Mouse (Mus musculus) left cerebral cortex, postnatal 10 days (tissue): ENCODE measurements at regions not wholly inside any gene's neighbourhood (a gene's known extent, or its start where the extent isn't known, plus 50 kb on each side); places are given as distances from the start of the nearest gene placed in this dataset.
A peak's percentile ranks its signal among the peaks of the same experiment; 100 is the strongest.

Experiments used
- DNase-seq, 2 experiments: peaks; one replicate each; pipeline ENCODE4 v3.0.0; 2021 to 2022; ENCODE audit warnings: low spot score in 2 of 2, mixed read lengths in 1 of 2; ENCODE audit errors: extremely low spot score in 1 of 2
- intact Hi-C: fragments of 180-260 bp; cut with DNase I; formaldehyde crosslinking; loops from one replicate; pipeline ENCODE4 v1.15.1; 2025

GRCm38 (mm10) chr14:62020996-62021395, 271.4 kb upstream of the Rnaseh2b start:
- no peak for DNase-seq
- intact Hi-C loops = no loop called here

- DNase-seq = no peak
- intact Hi-C loops = no loop called here
Measured at GRCm38 (mm10) chr14:62022193-62022592, 270.2 kb upstream of the Rnaseh2b start.

GRCm38 (mm10) chr14:62023022-62023421, 269.4 kb upstream of the Rnaseh2b start:
- DNase-seq = no peak
- intact Hi-C loops = no loop called here

GRCm38 (mm10) chr14:62027751-62028279, 264.6 kb upstream of the Rnaseh2b start:
- intact Hi-C loops = no loop called here
- no peak for DNase-seq

- DNase-seq = no peak
- intact Hi-C loops = loop anchor here (10.0 kb wide), 1 partner anchor 375 kb away; no protein-coding TSS in a partner anchor
Measured at GRCm38 (mm10) chr14:62030059-62030458, 262.3 kb upstream of the Rnaseh2b start.

GRCm38 (mm10) chr14:62033661-62034060, 258.7 kb upstream of the Rnaseh2b start:
- intact Hi-C loops = loop anchor here (10.0 kb wide), 1 partner anchor 379 kb away; no protein-coding TSS in a partner anchor
- no peak for DNase-seq

GRCm38 (mm10) chr14:62034664-62035063, 257.7 kb upstream of the Rnaseh2b start:
- peak; percentile 11 to 30 for DNase-seq
- intact Hi-C loops = loop anchor here (10.0 kb wide), 1 partner anchor 380 kb away; no protein-coding TSS in a partner anchor

- DNase-seq = no peak
- intact Hi-C loops = loop anchor here (10.0 kb wide), 1 partner anchor 381 kb away; no protein-coding TSS in a partner anchor
Measured at GRCm38 (mm10) chr14:62035416-62035815, 257.0 kb upstream of the Rnaseh2b start.

GRCm38 (mm10) chr14:62037514-62037913, 254.9 kb upstream of the Rnaseh2b start:
- no peak for DNase-seq
- intact Hi-C loops = loop anchor here (10.0 kb wide), 1 partner anchor 383 kb away; no protein-coding TSS in a partner anchor

- DNase-seq = no peak
- intact Hi-C loops = loop anchor here (10.0 kb wide), 1 partner anchor 383 kb away; no protein-coding TSS in a partner anchor
Measured at GRCm38 (mm10) chr14:62037917-62038316, 254.5 kb upstream of the Rnaseh2b start.

GRCm38 (mm10) chr14:62042305-62043116, 249.9 kb upstream of the Rnaseh2b start:
- intact Hi-C loops = loop anchor here (2.0 kb wide), 1 partner anchor 358 kb away; no protein-coding TSS in a partner anchor
- peak; percentile 42 to 60 for DNase-seq

- intact Hi-C loops = loop anchor here (2.0 kb wide), 1 partner anchor 358 kb away; no protein-coding TSS in a partner anchor
Measured at GRCm38 (mm10) chr14:62043117-62043422, 249.3 kb upstream of the Rnaseh2b start.

GRCm38 (mm10) chr14:62050941-62051340, 241.4 kb upstream of the Rnaseh2b start:
- intact Hi-C loops = no loop called here
- no peak for DNase-seq

More at GRCm38 (mm10) chr14:62043117-62043422, 249.3 kb upstream of the Rnaseh2b start:
- DNase-seq = no peak

GRCm38 (mm10) chr14:62051923-62052322, 240.5 kb upstream of the Rnaseh2b start:
- intact Hi-C loops = no loop called here
- no peak for DNase-seq

- intact Hi-C loops = no loop called here
- no peak for DNase-seq
Measured at GRCm38 (mm10) chr14:62053004-62053403, 239.4 kb upstream of the Rnaseh2b start.

- intact Hi-C loops = no loop called here
- DNase-seq = peak in 1 of 2 experiments; percentile 20
Measured at GRCm38 (mm10) chr14:62057096-62057495, 235.3 kb upstream of the Rnaseh2b start.

- intact Hi-C loops = no loop called here
- DNase-seq = no peak
Measured at GRCm38 (mm10) chr14:62058100-62058499, 234.3 kb upstream of the Rnaseh2b start.

- intact Hi-C loops = no loop called here
- DNase-seq = no peak
Measured at GRCm38 (mm10) chr14:62071140-62071539, 221.2 kb upstream of the Rnaseh2b start.

GRCm38 (mm10) chr14:62084047-62084446, 208.3 kb upstream of the Rnaseh2b start:
- DNase-seq = peak in 1 of 2 experiments; percentile 38
- intact Hi-C loops = loop anchor here (10.0 kb wide), 1 partner anchor 141 kb away; no protein-coding TSS in a partner anchor

GRCm38 (mm10) chr14:62088174-62088573, 204.2 kb upstream of the Rnaseh2b start:
- DNase-seq = no peak
- intact Hi-C loops = loop anchor here (10.0 kb wide), 1 partner anchor 137 kb away; no protein-coding TSS in a partner anchor
